Mouse (Mus musculus) kidney, adult 2 months (tissue): ENCODE data around the gene Ctsz. TPM values are rescaled to one million over a fixed set of nuclear protein-coding genes. Genes with fewer than 3 reads are reported as not detected.

Experiments
- DNase-seq: peaks from one replicate; pipeline ENCODE4 v3.0.0; 2021
- H3K27ac ChIP-seq: fragments of 200-500 bp; 2 replicates; pipeline ENCODE4 v1.5.1; 2012; ENCODE audit warnings: low read depth, low read length, control low read depth, inconsistent platforms; ENCODE audit not compliant: insufficient read depth
- H3K27me3 ChIP-seq: fragments of 200-500 bp; replicated peaks from 2 replicates; pipeline ENCODE4 v1.6.1; 2012; ENCODE audit warnings: mild to moderate bottlenecking, moderate library complexity, low read length, inconsistent platforms; ENCODE audit not compliant: control insufficient read depth, insufficient read depth
- H3K36me3 ChIP-seq: fragments of 200-500 bp; 2 replicates; pipeline ENCODE4 v1.6.1; 2012; ENCODE audit warnings: mild to moderate bottlenecking, moderate library complexity, low read length, inconsistent platforms; ENCODE audit not compliant: control insufficient read depth, insufficient read depth
- H3K4me1 ChIP-seq: fragments of 200-500 bp; 2 replicates; pipeline ENCODE4 v1.6.1; 2011; ENCODE audit warnings: low read length; ENCODE audit not compliant: control insufficient read depth, insufficient read depth
- H3K4me3 ChIP-seq: fragments of 200-500 bp; 2 replicates; pipeline ENCODE4 v1.5.1; 2011; ENCODE audit warnings: mild to moderate bottlenecking, low read depth, low read length, control low read depth; ENCODE audit not compliant: insufficient read depth
- CTCF ChIP-seq: fragments of 200-500 bp; conservative IDR thresholded peaks from 2 replicates; pipeline ENCODE4 v1.5.1; 2011; ENCODE audit warnings: low read depth, mild to moderate bottlenecking, control low read depth, low read length, moderate library complexity, mixed read lengths; ENCODE audit not compliant: insufficient read depth, insufficient read length
- POLR2A ChIP-seq: fragments of 200-500 bp; IDR thresholded peaks from one replicate; pipeline ENCODE4 v1.6.1; 2011; ENCODE audit warnings: low read depth, low read length, control low read depth
- WGBS: fragments of 180-500 bp; shearing (Covaris S2); methylation state at CpG from one replicate; pipeline ENCODE4 v1.1.7; 2018; 5-methylcytosine and 5-hydroxymethylcytosine counted together
- polyA plus RNA-seq: library from polyadenylated mRNA; depleted of rRNA; stranded (reverse); fragments of >200 nt; gene quantifications from 2 replicates; pipeline ENCODE4 v1.2.3, GENCODE M21; 2012; rRNA removed

The Ctsz gene
- polyA plus RNA-seq: 265 and 268 TPM in 2 replicates

DNA sequence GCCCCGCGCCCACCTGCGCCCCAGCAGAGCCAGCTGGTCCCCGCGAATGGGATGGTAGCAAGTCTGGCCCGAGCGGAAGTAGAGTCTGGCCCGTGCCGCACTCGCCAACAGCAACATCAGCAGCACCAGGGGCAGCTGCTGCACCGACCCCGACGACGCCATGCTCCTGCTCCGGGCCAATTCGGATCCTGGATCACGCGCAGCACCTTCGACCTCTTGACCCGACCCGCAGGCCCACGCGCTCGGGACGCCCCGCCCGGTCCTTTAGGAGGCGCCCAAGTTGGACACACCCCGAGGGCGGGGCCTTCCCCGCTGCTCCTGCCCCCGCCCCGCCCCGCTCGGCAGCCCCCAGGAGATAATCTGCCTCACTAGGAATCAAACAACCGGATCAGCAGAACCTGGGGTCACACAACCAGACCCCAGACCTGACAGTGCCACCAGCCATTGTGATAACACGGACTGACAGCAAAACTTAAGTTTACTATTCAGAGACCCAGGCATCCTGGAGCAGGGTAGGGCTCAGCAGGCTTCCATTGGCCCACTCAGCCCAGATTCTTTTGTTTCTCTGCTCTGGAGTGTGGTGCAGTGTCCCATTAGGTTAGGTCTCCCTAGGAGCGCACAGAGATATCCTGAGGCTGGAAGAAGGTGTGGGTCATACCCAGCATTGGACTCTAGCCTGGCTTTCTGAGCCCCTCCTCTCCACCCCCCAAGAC is at the start of gene Ctsz:
Ctsz (minus strand) TSS at position 303 of the 713 bp plus-strand sequence.
- peak within 1 kb of the TSS; percentile 85 for H3K4me3 ChIP-seq
- no peaks in the 10 kb centered on the region; the same call in 1 of the 2 replicates for H3K4me1 ChIP-seq
- peak within 1 kb of the TSS; percentile 8; the same call in 1 of the 2 replicates for H3K27ac ChIP-seq
- no peaks in the 10 kb centered on the region for H3K27me3 ChIP-seq
- peak; percentile 86 for DNase-seq
- H3K36me3 ChIP-seq: no peaks in the 10 kb centered on the region
- 3% methylated on average over 38 of the region's 38 CpGs for WGBS
- TF ChIP-seq CTCF: no peak
- peak; percentile 10 for TF ChIP-seq POLR2A

DNA sequence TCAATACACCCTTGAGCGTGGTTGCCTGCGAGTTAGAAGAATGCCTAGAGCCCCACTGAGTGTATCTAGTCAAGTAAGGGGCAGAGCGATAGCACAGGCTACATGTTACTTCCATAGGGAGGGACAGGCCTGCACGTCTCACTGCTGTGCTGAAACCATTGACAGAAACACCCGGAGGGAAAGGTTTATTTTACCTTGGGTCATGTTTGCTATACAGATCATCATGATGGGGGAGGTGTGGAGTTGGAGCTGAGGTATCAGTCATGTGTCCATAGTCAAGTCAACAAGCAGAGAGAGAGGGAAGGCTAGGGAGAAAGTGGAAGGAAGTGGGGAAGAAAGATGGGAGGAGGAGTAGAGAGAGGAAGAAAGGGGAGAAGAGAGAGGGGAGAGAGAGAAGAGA is 48.2 kb upstream of the Ctsz start:
- H3K36me3 ChIP-seq: no peaks in the 10 kb centered on the region
- no peak for DNase-seq

DNA sequence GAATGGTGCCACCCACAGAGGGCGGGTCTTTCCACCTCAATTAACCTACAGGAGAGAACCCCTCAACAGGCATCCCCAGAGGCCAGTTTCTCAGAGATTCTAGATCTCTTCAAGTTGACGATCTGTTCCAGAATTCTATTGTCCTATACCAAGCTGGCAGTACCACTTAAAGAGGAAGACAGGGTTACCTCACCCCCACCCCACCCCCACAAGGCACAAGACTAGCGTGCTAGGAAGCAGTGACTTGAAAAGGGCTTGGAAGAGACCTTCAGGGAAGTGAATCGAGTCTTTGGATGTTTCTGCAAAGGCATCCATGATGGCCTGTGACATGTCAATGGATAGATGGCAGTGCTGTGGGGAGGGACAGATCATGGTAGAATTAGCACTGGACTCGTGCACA is 39.9 kb upstream of the Ctsz start:
- TF ChIP-seq CTCF (no peak), POLR2A (no peak)
- DNase-seq: no peak
- WGBS: 74% methylated on average over 5 of the region's 5 CpGs

More for the DNA sequence above, 48.2 kb upstream of the Ctsz start:
- no peak for TF ChIP-seq POLR2A
- TF ChIP-seq CTCF: no peak
- H3K27ac ChIP-seq: no peak overlapping the region
- 84% methylated on average over 5 of the region's 5 CpGs for WGBS
- no peaks in the 10 kb centered on the region for H3K27me3 ChIP-seq
- no peaks in the 10 kb centered on the region for H3K4me1 ChIP-seq
- H3K4me3 ChIP-seq: no peak overlapping the region

DNA sequence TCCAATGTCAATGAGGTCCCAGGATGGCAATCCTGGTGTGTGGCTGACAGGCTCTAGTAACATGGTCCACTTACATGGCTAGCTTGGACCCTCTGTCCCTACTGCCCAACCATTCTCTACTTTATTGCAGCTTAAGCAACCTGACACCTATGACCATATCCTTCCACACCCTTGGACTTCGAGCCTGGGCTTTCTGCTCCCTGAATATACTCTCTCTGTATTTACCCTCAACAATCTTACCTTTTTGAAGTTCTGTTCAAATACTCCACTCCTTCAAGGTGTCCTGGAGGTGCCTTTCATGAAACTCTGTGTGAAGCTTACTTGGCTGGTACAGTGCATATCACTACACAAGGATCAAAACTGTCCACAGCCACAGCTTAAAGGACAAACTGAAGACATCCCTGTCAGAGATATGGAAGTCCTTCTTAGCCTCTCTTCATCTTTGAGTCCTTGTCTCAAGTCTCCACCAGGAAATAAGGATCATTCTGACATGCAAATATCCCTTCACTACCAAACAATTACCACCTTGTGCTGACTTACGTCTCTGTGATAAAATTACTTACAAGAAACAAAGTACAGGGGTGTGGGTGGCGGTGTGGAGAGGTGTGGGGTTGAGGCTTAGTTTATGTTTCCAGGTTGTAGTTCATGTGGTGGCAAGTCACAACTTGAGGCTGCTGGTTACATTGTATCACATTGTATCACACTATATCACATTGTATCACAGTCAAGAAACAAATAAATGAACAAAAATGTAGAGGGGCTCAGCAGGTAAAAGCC is 38.9 kb upstream of the Ctsz start:
- Histone ChIP-seq H3K27ac (no peak overlapping the region), H3K36me3 (no peaks in the 10 kb centered on the region), H3K27me3 (no peaks in the 10 kb centered on the region), H3K4me3 (no peak overlapping the region), H3K4me1 (no peaks in the 10 kb centered on the region)
- no peak for DNase-seq
- no peak for TF ChIP-seq CTCF
- TF ChIP-seq POLR2A: no peak
- WGBS: 68% methylated on average over 3 of the region's 3 CpGs

More for the DNA sequence above, 39.9 kb upstream of the Ctsz start:
- H3K4me1 ChIP-seq: no peaks in the 10 kb centered on the region
- no peaks in the 10 kb centered on the region for H3K36me3 ChIP-seq
- no peak overlapping the region for H3K4me3 ChIP-seq
- no peak overlapping the region for H3K27ac ChIP-seq
- H3K27me3 ChIP-seq: no peaks in the 10 kb centered on the region

DNA sequence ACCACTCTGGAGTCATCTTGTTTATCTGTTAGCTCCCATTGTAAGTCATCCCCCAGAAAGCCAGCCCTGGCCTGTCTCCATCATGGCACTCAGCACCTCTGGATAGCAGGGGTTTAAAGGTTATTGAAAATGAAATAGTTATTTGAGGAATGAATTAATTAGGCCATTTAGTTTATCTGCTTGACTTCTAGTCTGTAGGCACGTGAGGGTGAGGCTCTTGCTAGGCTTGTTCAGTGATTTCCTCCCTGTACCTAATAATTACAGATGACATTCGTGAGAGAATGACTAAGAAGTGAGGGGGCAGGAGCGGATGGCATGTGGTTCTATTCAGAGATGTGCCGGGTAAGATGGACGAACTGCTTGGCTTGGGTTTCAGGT is 34.7 kb upstream of the Ctsz start:
- DNase-seq: no peak
- no peaks in the 10 kb centered on the region for H3K27me3 ChIP-seq
- H3K36me3 ChIP-seq: no peaks in the 10 kb centered on the region
- no peak for TF ChIP-seq POLR2A
- TF ChIP-seq CTCF: no peak
- peaks cover 5% of the 10 kb centered on the region; the same call in 1 of the 2 replicates for H3K4me1 ChIP-seq
- WGBS: 71% methylated on average over 5 of the region's 5 CpGs
- H3K27ac ChIP-seq: no peak overlapping the region
- H3K4me3 ChIP-seq: no peak overlapping the region

DNA sequence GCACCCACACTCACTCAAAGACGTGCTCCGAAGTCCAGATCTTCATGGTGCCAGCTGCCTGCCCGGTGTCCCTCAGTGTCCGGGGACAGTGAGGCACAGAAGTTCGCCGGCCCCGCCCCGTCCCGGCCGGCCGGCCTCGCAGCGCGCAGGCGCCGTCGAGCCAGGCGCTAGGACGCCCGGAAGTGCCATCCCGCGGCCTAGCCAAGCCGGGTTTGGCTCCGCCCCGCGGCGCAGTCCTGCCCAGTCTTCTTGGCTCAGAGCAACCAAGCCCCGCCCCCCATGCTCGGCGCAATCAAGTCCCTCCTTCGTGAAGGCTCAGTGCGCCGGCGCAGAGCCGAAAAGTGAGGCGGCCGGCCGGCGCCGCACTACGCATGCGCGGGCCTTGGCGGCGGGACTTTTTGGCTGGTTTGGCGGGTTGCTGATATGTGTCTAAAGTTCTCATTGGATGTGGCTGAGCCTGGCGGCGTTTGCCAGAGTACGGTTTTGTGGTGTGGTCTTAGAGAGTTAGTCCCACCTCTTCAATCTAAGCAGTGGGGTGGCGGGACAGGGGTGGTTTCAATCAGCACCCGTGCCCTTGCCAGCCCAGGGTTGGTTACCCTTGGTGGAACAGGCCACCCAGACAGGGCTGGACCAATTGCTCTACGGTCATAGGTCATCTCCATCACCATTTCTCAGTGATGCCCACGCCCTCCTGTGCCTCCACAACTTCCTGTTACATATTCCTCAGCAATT is 34.1 kb upstream of the Ctsz start, which contains the start of gene Prelid3b:
Prelid3b (minus strand) TSS at position 264 of the 732 bp plus-strand sequence.
- H3K4me1 ChIP-seq: peaks cover 5% of the 10 kb centered on the region; the same call in 1 of the 2 replicates
- WGBS: under 1% methylated on average over 53 of the region's 53 CpGs
- H3K36me3 ChIP-seq: no peaks in the 10 kb centered on the region
- TF ChIP-seq POLR2A (no peak), CTCF (no peak)
- peak within 1 kb of the TSS; percentile 73 for H3K27ac ChIP-seq
- DNase-seq: peak; percentile 100
- H3K27me3 ChIP-seq: no peaks in the 10 kb centered on the region
- peak within 1 kb of the TSS; percentile 78 for H3K4me3 ChIP-seq
